Mouse (Mus musculus): ENCODE results near the gene Cd302. TPM values are rescaled to one million over a fixed set of nuclear protein-coding genes. Genes with fewer than 3 reads are reported as not detected.

The Cd302 gene
- polyA plus RNA-seq, 1 experiment from 2014 or later = 34.1 TPM

- Histone ChIP-seq H3K9me3 (no peaks in the 10 kb centered on the region), H3K4me1 (replicated peaks) (peaks cover 12% of the 10 kb centered on the region), H3K36me3 (no peaks in the 10 kb centered on the region), H3K27me3 (peaks cover 6% of the 10 kb centered on the region), H3K27ac (no peak overlapping the region), H3K9ac (replicated peaks) (no peak overlapping the region), H3K4me2 (no peak overlapping the region), H3K4me3 (replicated peaks) (no peak overlapping the region)
- 87% methylated on average over 8 of the region's 8 CpGs for WGBS
- ATAC-seq (ENCODE audit: insufficient number of reproducible peaks, insufficient read depth, low FRiP score, low TSS enrichment, low read depth) = no peak
These were observed 874 bp upstream of the Cd302 start for GRCm38 (mm10) chr2:60285107-60285617.

DNA sequence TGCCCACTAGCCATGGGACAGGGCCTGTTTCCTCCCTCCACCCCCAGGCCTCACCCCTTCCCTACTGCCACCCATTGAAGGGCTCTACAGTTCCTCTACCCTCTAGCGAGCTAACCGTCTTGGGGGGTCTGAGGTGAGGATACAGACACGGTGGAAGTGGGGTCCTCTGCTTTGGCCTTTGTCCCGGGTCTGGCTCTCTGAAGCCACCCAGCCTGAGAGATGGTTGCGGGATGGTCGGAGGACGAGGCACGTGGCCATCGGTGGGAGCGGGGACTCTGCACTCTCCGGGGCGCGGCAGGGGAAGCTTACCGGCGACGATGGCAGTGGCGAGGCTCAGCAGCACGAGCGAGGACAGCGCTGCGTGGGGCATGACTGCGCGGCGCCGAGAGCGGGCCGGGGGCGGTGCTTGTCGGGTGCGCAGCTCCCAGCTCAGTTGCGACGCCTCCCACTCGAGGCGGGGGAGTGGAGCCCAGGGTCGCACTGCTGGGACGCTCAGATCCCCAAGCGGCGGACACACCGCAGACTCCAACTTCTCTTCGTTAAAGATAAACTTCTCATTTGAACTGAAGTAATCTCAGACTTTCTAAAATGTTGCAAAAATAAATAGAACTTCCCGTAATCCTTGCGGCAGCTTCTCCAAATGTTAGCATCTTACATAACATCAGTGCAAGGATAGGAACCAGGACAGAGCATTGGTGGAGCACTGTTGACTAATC lies 379 bp downstream of the Cd302 start:
- 1% methylated on average over 42 of the region's 42 CpGs for WGBS
- peak overlapping the region; percentile 70 for H3K9ac ChIP-seq (replicated peaks)
- H3K9me3 ChIP-seq = no peaks in the 10 kb centered on the region
- peaks cover 6% of the 10 kb centered on the region for H3K27me3 ChIP-seq
- peaks cover 12% of the 10 kb centered on the region for H3K4me1 ChIP-seq (replicated peaks)
- H3K27ac ChIP-seq = no peak overlapping the region
- H3K36me3 ChIP-seq = no peaks in the 10 kb centered on the region
- peak overlapping the region; percentile 55 for H3K4me3 ChIP-seq (replicated peaks)
- peak; percentile 80 for ATAC-seq (ENCODE audit: insufficient number of reproducible peaks, insufficient read depth, low FRiP score, low TSS enrichment, low read depth)
- peak overlapping the region; percentile 94 for H3K4me2 ChIP-seq

- H3K27ac ChIP-seq = no peak overlapping the region
- H3K4me1 ChIP-seq (replicated peaks) = peaks cover 12% of the 10 kb centered on the region
- peak overlapping the region; percentile 70 for H3K9ac ChIP-seq (replicated peaks)
- WGBS = 10% methylated on average over 9 of the region's 9 CpGs
- peak overlapping the region; percentile 55 for H3K4me3 ChIP-seq (replicated peaks)
- peaks cover 6% of the 10 kb centered on the region for H3K27me3 ChIP-seq
- peak overlapping the region; percentile 94 for H3K4me2 ChIP-seq
- no peaks in the 10 kb centered on the region for H3K36me3 ChIP-seq
- ATAC-seq (ENCODE audit: insufficient number of reproducible peaks, insufficient read depth, low FRiP score, low TSS enrichment, low read depth) = no peak
- no peaks in the 10 kb centered on the region for H3K9me3 ChIP-seq
These were observed 1.0 kb downstream of the Cd302 start for GRCm38 (mm10) chr2:60283208-60283750.

GRCm38 (mm10) chr2:60282625-60283024 lies 1.7 kb downstream of the Cd302 start:
- 84% methylated on average over 4 of the region's 4 CpGs for WGBS
- Histone ChIP-seq H3K27ac (no peak overlapping the region), H3K9ac (replicated peaks) (0 out of 2 replicates have a peak overlapping the region, but pooled peaks have one; percentile 70), H3K4me2 (peak overlapping the region; percentile 94), H3K4me1 (replicated peaks) (peaks cover 12% of the 10 kb centered on the region), H3K4me3 (replicated peaks) (no peak overlapping the region), H3K9me3 (no peaks in the 10 kb centered on the region), H3K36me3 (no peaks in the 10 kb centered on the region), H3K27me3 (peaks cover 6% of the 10 kb centered on the region)
- no peak for ATAC-seq (ENCODE audit: insufficient number of reproducible peaks, insufficient read depth, low FRiP score, low TSS enrichment, low read depth)

- WGBS = 87% methylated on average over 4 of the region's 4 CpGs
- ATAC-seq (ENCODE audit: insufficient number of reproducible peaks, insufficient read depth, low FRiP score, low TSS enrichment, low read depth) = no peak
- Histone ChIP-seq H3K4me2 (no peak overlapping the region), H3K36me3 (peaks cover 5% of the 10 kb centered on the region; the same call in 1 of the 2 replicates), H3K27me3 (no peaks in the 10 kb centered on the region), H3K9ac (replicated peaks) (no peak overlapping the region), H3K4me1 (replicated peaks) (peaks cover 16% of the 10 kb centered on the region), H3K4me3 (replicated peaks) (no peak overlapping the region), H3K9me3 (no peaks in the 10 kb centered on the region), H3K27ac (no peak overlapping the region)
These were observed 5.7 kb downstream of the Cd302 start for GRCm38 (mm10) chr2:60278627-60279026.

- H3K9me3 ChIP-seq = no peaks in the 10 kb centered on the region
- no peak overlapping the region for H3K27ac ChIP-seq
- no peak overlapping the region for H3K4me2 ChIP-seq
- peaks cover 15% of the 10 kb centered on the region for H3K4me1 ChIP-seq (replicated peaks)
- no peaks in the 10 kb centered on the region for H3K27me3 ChIP-seq
- WGBS = 90% methylated on average over 14 of the region's 14 CpGs
- ATAC-seq (ENCODE audit: insufficient number of reproducible peaks, insufficient read depth, low FRiP score, low TSS enrichment, low read depth) = no peak
- no peak overlapping the region for H3K4me3 ChIP-seq (replicated peaks)
- peaks cover 15% of the 10 kb centered on the region; the same call in 1 of the 2 replicates for H3K36me3 ChIP-seq
- H3K9ac ChIP-seq (replicated peaks) = no peak overlapping the region
These were observed 14.3 kb downstream of the Cd302 start for GRCm38 (mm10) chr2:60269856-60270479.

DNA sequence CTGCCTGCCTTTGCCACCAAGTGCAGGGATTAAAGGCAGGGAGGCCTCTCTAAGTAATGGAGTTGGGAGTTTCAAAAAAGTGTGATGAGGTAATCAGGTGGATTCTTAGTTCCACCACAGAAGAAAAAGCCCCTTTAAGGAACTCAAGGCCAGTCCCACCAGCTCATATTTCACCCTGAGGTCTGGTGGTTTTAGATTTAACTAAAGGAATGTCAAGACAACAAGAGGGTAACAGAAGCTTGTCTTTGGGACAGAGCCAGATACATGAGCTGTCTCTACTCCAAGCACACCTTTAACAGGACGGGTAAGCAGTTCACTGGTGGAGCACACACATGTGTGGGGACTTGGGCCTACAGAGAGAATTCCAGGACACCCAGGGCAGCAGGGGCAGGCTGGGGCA lies 16.7 kb downstream of the Cd302 start:
- peak overlapping the region; percentile 75; the same call in 1 of the 2 replicates for H3K27ac ChIP-seq
- no peak overlapping the region for H3K9ac ChIP-seq (replicated peaks)
- ATAC-seq (ENCODE audit: insufficient number of reproducible peaks, insufficient read depth, low FRiP score, low TSS enrichment, low read depth) = peak; percentile 59; the same call in 1 of the 2 replicates
- no peak overlapping the region for H3K4me3 ChIP-seq (replicated peaks)
- no peaks in the 10 kb centered on the region for H3K27me3 ChIP-seq
- 21% methylated on average over 1 of the region's 1 CpGs for WGBS
- no peak overlapping the region for H3K4me2 ChIP-seq
- peaks cover 15% of the 10 kb centered on the region for H3K4me1 ChIP-seq (replicated peaks)
- no peaks in the 10 kb centered on the region for H3K9me3 ChIP-seq
- peaks cover 10% of the 10 kb centered on the region; the same call in 1 of the 2 replicates for H3K36me3 ChIP-seq

- Histone ChIP-seq H3K9me3 (no peaks in the 10 kb centered on the region), H3K4me3 (replicated peaks) (no peak overlapping the region), H3K4me2 (no peak overlapping the region), H3K27me3 (no peaks in the 10 kb centered on the region), H3K4me1 (replicated peaks) (no peaks in the 10 kb centered on the region), H3K36me3 (peaks cover 11% of the 10 kb centered on the region), H3K9ac (replicated peaks) (no peak overlapping the region), H3K27ac (no peak overlapping the region)
- ATAC-seq (ENCODE audit: insufficient number of reproducible peaks, insufficient read depth, low FRiP score, low TSS enrichment, low read depth) = no peak
- 87% methylated on average over 5 of the region's 5 CpGs for whole genome bisulfite sequencing
These were observed 23.5 kb downstream of the Cd302 start for GRCm38 (mm10) chr2:60260621-60261350.

DNA sequence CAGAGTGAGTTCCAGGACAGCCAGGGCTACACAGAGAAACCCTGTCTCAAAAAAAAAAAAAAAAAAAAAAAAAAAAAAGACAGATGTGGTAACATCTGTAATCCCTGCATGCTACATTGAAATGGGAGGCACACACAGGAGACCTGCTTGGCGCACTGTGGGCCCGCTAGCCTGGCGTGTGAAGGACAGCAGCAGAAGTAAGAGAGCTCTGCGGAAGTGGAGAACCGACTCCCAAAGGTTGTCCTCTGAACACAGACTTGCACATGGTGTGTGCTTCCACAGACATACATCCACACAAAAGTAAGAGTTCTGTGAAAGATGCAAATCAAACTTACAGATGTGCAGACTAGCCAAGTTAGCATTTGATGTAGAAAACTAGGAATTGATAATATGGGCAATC lies 25.1 kb downstream of the Cd302 start:
- ATAC-seq (ENCODE audit: insufficient number of reproducible peaks, insufficient read depth, low FRiP score, low TSS enrichment, low read depth) = no peak
- Histone ChIP-seq H3K36me3 (peaks cover 20% of the 10 kb centered on the region), H3K9ac (replicated peaks) (no peak overlapping the region), H3K27me3 (no peaks in the 10 kb centered on the region), H3K4me1 (replicated peaks) (no peaks in the 10 kb centered on the region), H3K27ac (no peak overlapping the region), H3K4me3 (replicated peaks) (no peak overlapping the region), H3K9me3 (no peaks in the 10 kb centered on the region; the same call in 1 of the 2 replicates), H3K4me2 (no peak overlapping the region)
- WGBS = 97% methylated on average over 5 of the region's 5 CpGs

- H3K27ac ChIP-seq = no peak overlapping the region
- H3K27me3 ChIP-seq = no peaks in the 10 kb centered on the region
- H3K4me2 ChIP-seq = no peak overlapping the region
- no peaks in the 10 kb centered on the region for H3K4me1 ChIP-seq (replicated peaks)
- H3K4me3 ChIP-seq (replicated peaks) = no peak overlapping the region
- no peak overlapping the region for H3K9ac ChIP-seq (replicated peaks)
- ATAC-seq (ENCODE audit: insufficient number of reproducible peaks, insufficient read depth, low FRiP score, low TSS enrichment, low read depth) = no peak
- H3K9me3 ChIP-seq = no peaks in the 10 kb centered on the region; the same call in 1 of the 2 replicates
- WGBS = 92% methylated on average over 2 of the region's 2 CpGs
- peaks cover 30% of the 10 kb centered on the region for H3K36me3 ChIP-seq
These were observed 27.5 kb downstream of the Cd302 start for GRCm38 (mm10) chr2:60256751-60257150.

DNA sequence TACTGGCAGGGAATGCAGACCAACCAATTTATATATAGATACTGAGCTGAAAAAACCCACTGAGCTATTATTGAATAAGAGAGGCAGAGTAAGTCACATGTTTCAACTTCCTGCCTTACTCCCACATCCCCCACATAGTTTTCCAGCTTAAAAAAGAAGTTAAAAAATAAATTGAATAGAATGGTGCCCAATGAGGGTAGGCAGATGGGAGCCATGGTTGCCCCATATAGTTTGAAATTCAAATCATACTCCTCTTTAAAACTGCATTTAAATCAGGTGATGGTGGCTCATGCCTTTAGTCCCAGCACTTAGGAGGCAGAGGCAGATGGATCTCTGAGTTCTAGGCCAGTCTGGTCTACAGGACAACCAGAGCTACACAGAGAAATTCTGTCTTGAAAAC lies 30.8 kb downstream of the Cd302 start:
- Histone ChIP-seq H3K4me1 (replicated peaks) (no peaks in the 10 kb centered on the region), H3K36me3 (peaks cover 52% of the 10 kb centered on the region), H3K27ac (no peak overlapping the region), H3K4me3 (replicated peaks) (no peak overlapping the region), H3K9me3 (no peaks in the 10 kb centered on the region; the same call in 1 of the 2 replicates), H3K9ac (replicated peaks) (no peak overlapping the region), H3K27me3 (no peaks in the 10 kb centered on the region), H3K4me2 (no peak overlapping the region)
- no peak for ATAC-seq (ENCODE audit: insufficient number of reproducible peaks, insufficient read depth, low FRiP score, low TSS enrichment, low read depth)
